Mouse (Mus musculus): Measurements from ENCODE around the gene Gm20388. TPM values are rescaled to one million over a fixed set of nuclear protein-coding genes. Genes with fewer than 3 reads are reported as not detected.

The Gm20388 gene
- polyA plus RNA-seq, 1 experiment from 2014 or later, result not detected

- peaks cover 3% of the 10 kb centered on the region for H3K4me1 ChIP-seq (replicated peaks; ENCODE audit: control insufficient read depth, insufficient read depth, low read length)
- H3K4me2 ChIP-seq (ENCODE audit: low read depth, low read length), result no peak overlapping the region
- H3K9ac ChIP-seq (ENCODE audit: low read length), result no peak overlapping the region
- no peak for ATAC-seq (ENCODE audit: low read depth)
- H3K9me3 ChIP-seq (ENCODE audit: control insufficient read depth, low read length), result no peaks in the 10 kb centered on the region
- no peaks in the 10 kb centered on the region for H3K36me3 ChIP-seq (ENCODE audit: control insufficient read depth, insufficient read depth, low read length)
- no peak overlapping the region for H3K27ac ChIP-seq (ENCODE audit: low read length)
- 76% methylated on average over 6 of the region's 6 CpGs for WGBS
- H3K4me3 ChIP-seq (ENCODE audit: low read length), result no peak overlapping the region
- no peaks in the 10 kb centered on the region for H3K27me3 ChIP-seq (ENCODE audit: control insufficient read depth, insufficient read depth, low read depth, low read length)
These were observed 2792.3 kb downstream of the Gm20388 start for GRCm38 (mm10) chr8:122702957-122703356.

- no peaks in the 10 kb centered on the region for H3K9me3 ChIP-seq (ENCODE audit: control insufficient read depth, low read length)
- no peak overlapping the region for H3K27ac ChIP-seq (ENCODE audit: low read length)
- ATAC-seq (ENCODE audit: low read depth), result no peak
- H3K4me1 ChIP-seq (replicated peaks; ENCODE audit: control insufficient read depth, insufficient read depth, low read length), result no peaks in the 10 kb centered on the region
- H3K9ac ChIP-seq (ENCODE audit: low read length), result no peak overlapping the region
- no peaks in the 10 kb centered on the region for H3K36me3 ChIP-seq (ENCODE audit: control insufficient read depth, insufficient read depth, low read length)
- H3K4me2 ChIP-seq (ENCODE audit: low read depth, low read length), result no peak overlapping the region
- 69% methylated on average over 3 of the region's 3 CpGs for WGBS
- no peaks in the 10 kb centered on the region for H3K27me3 ChIP-seq (ENCODE audit: control insufficient read depth, insufficient read depth, low read depth, low read length)
- H3K4me3 ChIP-seq (ENCODE audit: low read length), result no peak overlapping the region
These were observed 2794.0 kb downstream of the Gm20388 start for GRCm38 (mm10) chr8:122704612-122705011.

GRCm38 (mm10) chr8:122705901-122706561 is 2795.4 kb downstream of the Gm20388 start:
- Histone ChIP-seq H3K9ac (ENCODE audit: low read length) (no peak overlapping the region), H3K27me3 (ENCODE audit: control insufficient read depth, insufficient read depth, low read depth, low read length) (no peaks in the 10 kb centered on the region), H3K9me3 (ENCODE audit: control insufficient read depth, low read length) (no peaks in the 10 kb centered on the region), H3K27ac (ENCODE audit: low read length) (no peak overlapping the region), H3K4me1 (replicated peaks; ENCODE audit: control insufficient read depth, insufficient read depth, low read length) (no peaks in the 10 kb centered on the region), H3K4me2 (ENCODE audit: low read depth, low read length) (no peak overlapping the region), H3K36me3 (ENCODE audit: control insufficient read depth, insufficient read depth, low read length) (no peaks in the 10 kb centered on the region), H3K4me3 (ENCODE audit: low read length) (no peak overlapping the region)
- ATAC-seq (ENCODE audit: low read depth), result no peak
- 40% methylated on average over 12 of the region's 12 CpGs for WGBS

- Histone ChIP-seq H3K9ac (ENCODE audit: low read length) (no peak overlapping the region), H3K27ac (ENCODE audit: low read length) (no peak overlapping the region), H3K4me2 (ENCODE audit: low read depth, low read length) (no peak overlapping the region), H3K9me3 (ENCODE audit: control insufficient read depth, low read length) (no peaks in the 10 kb centered on the region), H3K27me3 (ENCODE audit: control insufficient read depth, insufficient read depth, low read depth, low read length) (no peaks in the 10 kb centered on the region), H3K4me1 (replicated peaks; ENCODE audit: control insufficient read depth, insufficient read depth, low read length) (0 out of 2 replicates have a peak, but pooled peaks cover 2% of the 10 kb centered on the region), H3K4me3 (ENCODE audit: low read length) (no peak overlapping the region), H3K36me3 (ENCODE audit: control insufficient read depth, insufficient read depth, low read length) (no peaks in the 10 kb centered on the region)
- ATAC-seq (ENCODE audit: low read depth), result no peak
- WGBS, result 55% methylated on average over 4 of the region's 4 CpGs
These were observed 2796.5 kb downstream of the Gm20388 start for GRCm38 (mm10) chr8:122707184-122707583.

- Histone ChIP-seq H3K4me3 (ENCODE audit: low read length) (no peak overlapping the region), H3K4me1 (replicated peaks; ENCODE audit: control insufficient read depth, insufficient read depth, low read length) (0 out of 2 replicates have a peak, but pooled peaks cover 2% of the 10 kb centered on the region), H3K9me3 (ENCODE audit: control insufficient read depth, low read length) (no peaks in the 10 kb centered on the region), H3K4me2 (ENCODE audit: low read depth, low read length) (no peak overlapping the region), H3K27me3 (ENCODE audit: control insufficient read depth, insufficient read depth, low read depth, low read length) (no peaks in the 10 kb centered on the region), H3K9ac (ENCODE audit: low read length) (no peak overlapping the region), H3K36me3 (ENCODE audit: control insufficient read depth, insufficient read depth, low read length) (no peaks in the 10 kb centered on the region), H3K27ac (ENCODE audit: low read length) (no peak overlapping the region)
- 40% methylated on average over 26 of the region's 26 CpGs for WGBS
- ATAC-seq (ENCODE audit: low read depth), result no peak
These were observed 2798.9 kb downstream of the Gm20388 start for GRCm38 (mm10) chr8:122709340-122710111.

GRCm38 (mm10) chr8:122711480-122711879 is 2800.8 kb downstream of the Gm20388 start:
- ATAC-seq (ENCODE audit: low read depth), result no peak
- Histone ChIP-seq H3K9ac (ENCODE audit: low read length) (no peak overlapping the region), H3K36me3 (ENCODE audit: control insufficient read depth, insufficient read depth, low read length) (no peaks in the 10 kb centered on the region), H3K4me3 (ENCODE audit: low read length) (no peak overlapping the region), H3K27me3 (ENCODE audit: control insufficient read depth, insufficient read depth, low read depth, low read length) (no peaks in the 10 kb centered on the region), H3K4me2 (ENCODE audit: low read depth, low read length) (no peak overlapping the region), H3K27ac (ENCODE audit: low read length) (no peak overlapping the region), H3K9me3 (ENCODE audit: control insufficient read depth, low read length) (no peaks in the 10 kb centered on the region), H3K4me1 (replicated peaks; ENCODE audit: control insufficient read depth, insufficient read depth, low read length) (0 out of 2 replicates have a peak, but pooled peaks cover 2% of the 10 kb centered on the region)
- 59% methylated on average over 3 of the region's 3 CpGs for WGBS

- 0 out of 2 replicates have a peak, but pooled peaks cover 2% of the 10 kb centered on the region for H3K4me1 ChIP-seq (replicated peaks; ENCODE audit: control insufficient read depth, insufficient read depth, low read length)
- H3K4me2 ChIP-seq (ENCODE audit: low read depth, low read length), result no peak overlapping the region
- H3K27ac ChIP-seq (ENCODE audit: low read length), result no peak overlapping the region
- no peaks in the 10 kb centered on the region for H3K27me3 ChIP-seq (ENCODE audit: control insufficient read depth, insufficient read depth, low read depth, low read length)
- no peak overlapping the region for H3K4me3 ChIP-seq (ENCODE audit: low read length)
- WGBS, result 35% methylated on average over 11 of the region's 11 CpGs
- ATAC-seq (ENCODE audit: low read depth), result peak; percentile 65
- no peaks in the 10 kb centered on the region for H3K36me3 ChIP-seq (ENCODE audit: control insufficient read depth, insufficient read depth, low read length)
- H3K9ac ChIP-seq (ENCODE audit: low read length), result no peak overlapping the region
- H3K9me3 ChIP-seq (ENCODE audit: control insufficient read depth, low read length), result no peaks in the 10 kb centered on the region
These were observed 2801.3 kb downstream of the Gm20388 start for GRCm38 (mm10) chr8:122711891-122712365.

GRCm38 (mm10) chr8:122712411-122713156 is 2801.9 kb downstream of the Gm20388 start:
- ATAC-seq (ENCODE audit: low read depth), result no peak
- Histone ChIP-seq H3K9me3 (ENCODE audit: control insufficient read depth, low read length) (no peaks in the 10 kb centered on the region), H3K4me2 (ENCODE audit: low read depth, low read length) (no peak overlapping the region), H3K27me3 (ENCODE audit: control insufficient read depth, insufficient read depth, low read depth, low read length) (no peaks in the 10 kb centered on the region), H3K4me3 (ENCODE audit: low read length) (no peak overlapping the region), H3K4me1 (replicated peaks; ENCODE audit: control insufficient read depth, insufficient read depth, low read length) (0 out of 2 replicates have a peak, but pooled peaks cover 2% of the 10 kb centered on the region), H3K36me3 (ENCODE audit: control insufficient read depth, insufficient read depth, low read length) (no peaks in the 10 kb centered on the region), H3K27ac (ENCODE audit: low read length) (no peak overlapping the region), H3K9ac (ENCODE audit: low read length) (no peak overlapping the region)
- WGBS, result 66% methylated on average over 12 of the region's 12 CpGs

GRCm38 (mm10) chr8:122713157-122713518 is 2802.5 kb downstream of the Gm20388 start:
- Histone ChIP-seq H3K4me1 (replicated peaks; ENCODE audit: control insufficient read depth, insufficient read depth, low read length) (0 out of 2 replicates have a peak, but pooled peaks cover 2% of the 10 kb centered on the region), H3K27me3 (ENCODE audit: control insufficient read depth, insufficient read depth, low read depth, low read length) (no peaks in the 10 kb centered on the region), H3K9me3 (ENCODE audit: control insufficient read depth, low read length) (no peaks in the 10 kb centered on the region), H3K27ac (ENCODE audit: low read length) (no peak overlapping the region), H3K4me2 (ENCODE audit: low read depth, low read length) (no peak overlapping the region), H3K4me3 (ENCODE audit: low read length) (no peak overlapping the region), H3K9ac (ENCODE audit: low read length) (no peak overlapping the region), H3K36me3 (ENCODE audit: control insufficient read depth, insufficient read depth, low read length) (no peaks in the 10 kb centered on the region)
- no peak for ATAC-seq (ENCODE audit: low read depth)
- 86% methylated on average over 5 of the region's 5 CpGs for WGBS
